9 mouse cellular contexts compared by ENCODE assay signal in genomic region chr13:91459489-91459888, GRCm38 (mm10). TPM values are rescaled to one million over a fixed set of nuclear protein-coding genes. Genes with fewer than 3 reads are reported as not detected.
A peak's percentile ranks its signal among the peaks of the same experiment; 100 is the strongest.
DNase-seq lines count a peak whose midpoint lies in the region; ATAC-seq and TF ChIP-seq lines count a peak whose summit lies in the region.
"Had no signal": no experiment of that assay in that cellular context is flagged by ENCODE, and none has a peak within 500 bp of the region (broad histone marks: within the 10 kb centered on the region; RNA-seq: fewer than 3 reads in every experiment).

No protein-coding gene starts in this region.

- TF ChIP-seq CTCF in cortical plate, adult 2 months (IDR thresholded peaks at IDR 0.05; ENCODE audit: extremely low read depth, insufficient read depth, low read length) = no peak

- H3K9ac ChIP-seq in heart, embryonic 16.5 days (ENCODE audit: low read length) = no peak overlapping the region; the same call in 1 of the 2 replicates
- H3K9ac ChIP-seq in hindbrain, embryonic 11.5 days (ENCODE audit: low read depth, low read length) = no peak overlapping the region

- WGBS in heart, embryonic 16.5 days = 59% methylated on average over 4 of the region's 4 CpGs
- WGBS in hindbrain, embryonic 11.5 days = 26% methylated on average over 4 of the region's 4 CpGs
- 33% methylated on average over 4 of the region's 4 CpGs for WGBS in midbrain, embryonic 10.5 days

- no peaks in the 10 kb centered on the region for H3K36me3 ChIP-seq in heart, embryonic 16.5 days (ENCODE audit: control insufficient read depth, insufficient read depth)
- H3K36me3 ChIP-seq in hindbrain, embryonic 11.5 days (ENCODE audit: control insufficient read depth, insufficient read depth, low read length) = no peaks in the 10 kb centered on the region
- no peaks in the 10 kb centered on the region for H3K36me3 ChIP-seq in midbrain, embryonic 10.5 days

- no peaks in the 10 kb centered on the region for H3K9me3 ChIP-seq in heart, embryonic 16.5 days (replicated peaks; ENCODE audit: control insufficient read depth, low read length)
- H3K9me3 ChIP-seq in hindbrain, embryonic 11.5 days (ENCODE audit: control insufficient read depth, low read length) = no peaks in the 10 kb centered on the region
- H3K9me3 ChIP-seq in midbrain, embryonic 10.5 days (replicated peaks) = no peaks in the 10 kb centered on the region

- H3K4me3 ChIP-seq in heart, embryonic 16.5 days (ENCODE audit: low read length) = no peak overlapping the region
- no peak overlapping the region; the same call in 1 of the 2 replicates for H3K4me3 ChIP-seq in cortical plate, adult 2 months (ENCODE audit: insufficient read depth, low read length)
- H3K4me3 ChIP-seq in hindbrain, embryonic 11.5 days (ENCODE audit: low read depth, low read length) = no peak overlapping the region
- no peak overlapping the region for H3K4me3 ChIP-seq in midbrain, embryonic 10.5 days

- H3K27me3 ChIP-seq in heart, embryonic 16.5 days (ENCODE audit: control insufficient read depth, insufficient read depth, low read length) = no peaks in the 10 kb centered on the region
- no peaks in the 10 kb centered on the region for H3K27me3 ChIP-seq in hindbrain, embryonic 11.5 days (ENCODE audit: control insufficient read depth, insufficient read depth, low read length)
- no peaks in the 10 kb centered on the region for H3K27me3 ChIP-seq in midbrain, embryonic 10.5 days (ENCODE audit: low read depth, poor library complexity, severe bottlenecking)

- H3K4me2 ChIP-seq in heart, embryonic 16.5 days (ENCODE audit: low read depth, low read length) = peak overlapping the region; percentile 77; the same call in 1 of the 2 replicates
- no peak overlapping the region for H3K4me2 ChIP-seq in hindbrain, embryonic 11.5 days (replicated peaks; ENCODE audit: low read depth, low read length)

- no peak for TF ChIP-seq POLR2A in cortical plate, adult 2 months (IDR thresholded peaks at IDR 0.05; ENCODE audit: extremely low read depth, insufficient read depth, low read length)

- H3K27ac ChIP-seq in heart, embryonic 16.5 days (ENCODE audit: low read length) = peak overlapping the region; percentile 93
- H3K27ac ChIP-seq in cortical plate, adult 2 months (ENCODE audit: insufficient read depth, low read length) = peak overlapping the region; percentile 100
- H3K27ac ChIP-seq in hindbrain, embryonic 11.5 days (ENCODE audit: low read depth, low read length) = peak overlapping the region; percentile 51; the same call in 1 of the 2 replicates
- H3K27ac ChIP-seq in midbrain, embryonic 10.5 days (replicated peaks) = peak overlapping the region; percentile 98

- peaks cover 20% of the 10 kb centered on the region for H3K4me1 ChIP-seq in heart, embryonic 16.5 days (ENCODE audit: control insufficient read depth, insufficient read depth, low read length)
- peaks cover 7% of the 10 kb centered on the region; the same call in 1 of the 2 replicates for H3K4me1 ChIP-seq in cortical plate, adult 2 months (ENCODE audit: control insufficient read depth, insufficient read depth, low read length)
- peaks cover 4% of the 10 kb centered on the region for H3K4me1 ChIP-seq in hindbrain, embryonic 11.5 days (replicated peaks; ENCODE audit: control insufficient read depth, insufficient read depth, low read length)
- peaks cover 47% of the 10 kb centered on the region for H3K4me1 ChIP-seq in midbrain, embryonic 10.5 days

- DNase-seq in heart, adult 8-10 months (ENCODE audit: low spot score) = no peak
- no peak for DNase-seq in hindbrain, embryonic 11.5 days (ENCODE audit: low spot score)
- no peak for DNase-seq in midbrain, embryonic 10.5 days (ENCODE audit: low spot score)
- DNase-seq in yolk sac, embryonic 10.5 days (ENCODE audit: low spot score) = no peak
- DNase-seq in adipocyte (ENCODE audit: low spot score) = no peak
- no peak for DNase-seq in lung, postnatal 25 days (ENCODE audit: low spot score)
- DNase-seq: thymus, postnatal 4 days had no signal

- ATAC-seq in heart, embryonic 16.5 days (replicated peaks; ENCODE audit: extremely low read depth, insufficient read depth, low FRiP score) = no peak
- ATAC-seq in hindbrain, embryonic 11.5 days (ENCODE audit: low FRiP score) = no peak

RNA-seq across cellular contexts. Expression of gene Ssbp2, which starts 0.6 kb away (rescaled TPM):
- 111 and 114 TPM in 2 replicates for polyA plus RNA-seq in heart, embryonic 16.5 days (2015; fragmentation: Nextera tagmentation; extraction: Ambion mirVana)
- total RNA-seq in heart, adult 8-10 months (2022) = 10 to 100 TPM; 41.4 to 47.8 (median 42.8) TPM
- 104 and 107 TPM in 2 replicates for polyA plus RNA-seq in cortical plate, adult 2 months (2012; rRNA removed)
- polyA plus RNA-seq in hindbrain, embryonic 11.5 days (2014; fragmentation: Nextera tagmentation; extraction: Ambion mirVana) = 152 and 153 TPM in 2 replicates
- 148 and 159 TPM in 2 replicates for polyA plus RNA-seq in midbrain, embryonic 10.5 days (2016; fragmentation: Nextera tagmentation; extraction: Ambion mirVana)
